ENCODE assay signal across 8 mouse cellular contexts in genomic region chr1:177442196-177442808, GRCm38 (mm10). TPM values are rescaled to one million over a fixed set of nuclear protein-coding genes. Genes with fewer than 3 reads are reported as not detected.
DNase-seq lines count a peak whose midpoint lies in the region; ATAC-seq lines count a peak whose summit lies in the region.

Zbtb18 (plus strand) TSS chr1:177442351.

- DNase-seq in embryo, embryonic 10 days (ENCODE audit: low spot score), result peak; percentile 73
- DNase-seq in embryo, embryonic 11 days, result no peak
- peak; percentile 9 to 14 for DNase-seq in CD8-positive naive resting alpha-beta T cell, adult 2 months (ENCODE audit: low read depth in 2 of 2, low spot score in 2 of 2)
- no peak for DNase-seq in left cerebral cortex, postnatal 36 days (ENCODE audit: low spot score in 2 of 2)
- DNase-seq in neural tube, embryonic 10.5 days (ENCODE audit: extremely low spot score, low spot score), result peak; percentile 74

- H3K27ac ChIP-seq in embryonic facial prominence, embryonic 12.5 days, result peak within 1 kb of the TSS; percentile 95
- H3K27ac ChIP-seq in heart, embryonic 15.5 days, result peak within 1 kb of the TSS; percentile 98

- peaks cover 1% of the 10 kb centered on the region; the same call in 1 of the 2 replicates for H3K36me3 ChIP-seq in embryonic facial prominence, embryonic 12.5 days
- H3K36me3 ChIP-seq in heart, embryonic 15.5 days, result peaks cover 4% of the 10 kb centered on the region; the same call in 1 of the 2 replicates

- peak; percentile 10; the same call in 1 of the 2 replicates for ATAC-seq in embryonic facial prominence, embryonic 12.5 days (ENCODE audit: insufficient number of reproducible peaks, insufficient read depth, low FRiP score, low TSS enrichment)
- ATAC-seq in heart, embryonic 15.5 days (replicated peaks; ENCODE audit: insufficient number of reproducible peaks, insufficient read depth, low FRiP score, low read depth), result peak; percentile 6; the same call in 1 of the 2 replicates
- no peak for ATAC-seq in frontal cortex, adult (ENCODE audit: low TSS enrichment)

- intact Hi-C loops in left cerebral cortex, postnatal 36 days (cut with DNase I), result loop anchor here (5.0 to 10.0 kb wide), 4 partner anchors 185 to 558 kb away; partner anchors contain the start of gene Akt3

- no peaks in the 10 kb centered on the region for H3K9me3 ChIP-seq in embryonic facial prominence, embryonic 12.5 days
- H3K9me3 ChIP-seq in heart, embryonic 15.5 days (replicated peaks), result no peaks in the 10 kb centered on the region

- H3K4me1 ChIP-seq in embryonic facial prominence, embryonic 12.5 days, result peaks cover 30% of the 10 kb centered on the region
- peaks cover 28% of the 10 kb centered on the region for H3K4me1 ChIP-seq in heart, embryonic 15.5 days (replicated peaks)

- peak within 1 kb of the TSS; percentile 72 for H3K4me2 ChIP-seq in embryonic facial prominence, embryonic 12.5 days (replicated peaks)
- H3K4me2 ChIP-seq in heart, embryonic 15.5 days, result peak within 1 kb of the TSS; percentile 89

- H3K27me3 ChIP-seq in embryonic facial prominence, embryonic 12.5 days, result no peaks in the 10 kb centered on the region
- H3K27me3 ChIP-seq in heart, embryonic 15.5 days, result no peaks in the 10 kb centered on the region

- peak within 1 kb of the TSS; percentile 87 for H3K9ac ChIP-seq in embryonic facial prominence, embryonic 12.5 days
- H3K9ac ChIP-seq in heart, embryonic 15.5 days, result peak within 1 kb of the TSS; percentile 86

- under 1% methylated on average over 56 of the region's 106 CpGs for WGBS in embryonic facial prominence, embryonic 12.5 days
- 1% methylated on average over 42 of the region's 106 CpGs for WGBS in heart, embryonic 15.5 days

- peak within 1 kb of the TSS; percentile 76 for H3K4me3 ChIP-seq in embryonic facial prominence, embryonic 12.5 days
- peak within 1 kb of the TSS; percentile 80 for H3K4me3 ChIP-seq in heart, embryonic 15.5 days

RNA-seq across cellular contexts. Expression of gene Zbtb18, which starts in this region (rescaled TPM):
- 3.5 and 3.6 TPM in 2 replicates for polyA plus RNA-seq in embryonic facial prominence, embryonic 12.5 days (2016; fragmentation: Nextera tagmentation; extraction: Ambion mirVana)
- 1.4 and 1.9 TPM in 2 replicates for polyA plus RNA-seq in heart, embryonic 15.5 days (2015; fragmentation: Nextera tagmentation; extraction: Ambion mirVana)
- 100 to 1,000 TPM; 354 to 392 TPM for total RNA-seq in left cerebral cortex, postnatal 36 days (2021)

Comparison
In these comparisons a context has a peak if more than half of its experiments do, and no peak if none do; other contexts are left out.
1. DNase-seq: peak in embryo, embryonic 10 days (single experiment), CD8-positive naive resting alpha-beta T cell, adult 2 months (2 of 2) and neural tube, embryonic 10.5 days (single experiment); none in embryo, embryonic 11 days (single experiment) and left cerebral cortex, postnatal 36 days (0 of 2).